Mouse (Mus musculus) erythroblast, embryonic 14.5 days (primary cell): ENCODE measurements around the gene Rab3c.

Source experiments
- GATA1 ChIP-seq: IDR thresholded peaks from 2 replicates; pipeline ENCODE4 v1.6.1; 2012; ENCODE audit warnings: low read length, inconsistent platforms, mixed read lengths
- TAL1 ChIP-seq: IDR thresholded peaks from 3 replicates; pipeline ENCODE4 v1.6.1; 2012; ENCODE audit warnings: low read length, inconsistent platforms, mixed read lengths

GRCm38 (mm10) chr13:110067149-110067548 lies 213.6 kb downstream of the Rab3c start:
- TF ChIP-seq TAL1 (no peak), GATA1 (no peak)
